Mouse (Mus musculus) embryonic facial prominence, embryonic 12.5 days (tissue): Measurements from ENCODE around the gene Pgam5. TPM values are rescaled to one million over a fixed set of nuclear protein-coding genes. Genes with fewer than 3 reads are reported as not detected.

ENCODE experiments used
- ATAC-seq: fragments of 200-750 bp; cut with Nextera tagmentation; 2 replicates; pipeline ENCODE4 v1.8.0; 2017; ENCODE audit not compliant: insufficient number of reproducible peaks, insufficient read depth, low FRiP score, low TSS enrichment
- H3K27ac ChIP-seq: fragments of 300-500 bp; sonication (generic); 2 replicates; pipeline ENCODE4 v1.5.1; 2016; ENCODE audit warnings: mild to moderate bottlenecking
- H3K27me3 ChIP-seq: fragments of 300-500 bp; sonication (generic); 2 replicates; pipeline ENCODE4 v1.6.1; 2016; ENCODE audit warnings: mild to moderate bottlenecking, moderate library complexity
- H3K36me3 ChIP-seq: fragments of 300-500 bp; sonication (generic); 2 replicates; pipeline ENCODE4 v1.6.1; 2016; ENCODE audit warnings: mild to moderate bottlenecking
- H3K4me1 ChIP-seq: fragments of 300-500 bp; sonication (generic); 2 replicates; pipeline ENCODE4 v1.6.1; 2016
- H3K4me2 ChIP-seq: fragments of 300-500 bp; sonication (generic); replicated peaks from 2 replicates; pipeline ENCODE4 v1.6.1; 2016; ENCODE audit warnings: mild to moderate bottlenecking, moderate library complexity
- H3K4me3 ChIP-seq: fragments of 300-500 bp; sonication (generic); 2 replicates; pipeline ENCODE4 v1.5.1; 2016; ENCODE audit warnings: mild to moderate bottlenecking
- H3K9ac ChIP-seq: fragments of 300-500 bp; sonication (generic); 2 replicates; pipeline ENCODE4 v1.6.1; 2016; ENCODE audit warnings: mild to moderate bottlenecking, moderate library complexity
- H3K9me3 ChIP-seq: fragments of 300-500 bp; sonication (generic); 2 replicates; pipeline ENCODE4 v1.6.1; 2016; ENCODE audit warnings: mild to moderate bottlenecking, moderate library complexity
- WGBS: fragments of 180-500 bp; shearing (Covaris S2); methylation state at CpG from one replicate; pipeline ENCODE4 v1.1.7; 2016; 5-methylcytosine and 5-hydroxymethylcytosine counted together
- polyA plus RNA-seq: library from polyadenylated mRNA; unstranded; fragments of >200 nt; fragmentation: Nextera tagmentation; extraction: Ambion mirVana; gene quantifications from 2 replicates; pipeline ENCODE4 v1.2.1, GENCODE M21; 2016

The Pgam5 gene
- polyA plus RNA-seq, 1 experiment from 2014 or later = 80.7 TPM

DNA sequence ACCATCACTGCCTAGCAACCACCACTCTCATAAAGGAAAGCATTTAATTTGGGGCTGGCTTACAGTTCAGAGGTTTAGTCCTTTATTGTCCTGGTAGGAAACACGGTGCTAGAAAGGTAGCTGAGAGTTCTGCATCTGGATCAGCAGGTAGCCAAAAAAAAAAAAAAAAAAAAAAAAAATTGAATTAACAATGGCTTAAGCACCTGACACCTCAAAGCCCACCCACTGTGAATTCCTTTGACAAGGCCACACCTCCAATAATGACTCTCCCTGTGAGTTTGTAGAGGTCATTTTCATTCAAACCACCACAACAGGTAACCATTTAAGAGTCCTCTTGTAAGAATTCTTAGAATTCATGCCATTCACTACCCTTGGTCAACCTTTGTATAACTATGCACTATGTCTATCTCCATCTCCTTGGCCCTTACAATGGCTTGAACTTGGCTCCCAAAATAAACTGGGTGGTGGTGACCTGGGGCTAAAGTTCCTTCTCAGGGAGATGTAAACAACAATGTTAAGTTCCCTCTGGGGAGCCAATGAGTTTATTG lies 42.3 kb downstream of the Pgam5 start:
- no peaks in the 10 kb centered on the region for H3K27me3 ChIP-seq
- WGBS = 41% methylated on average over 1 of the region's 1 CpGs
- H3K4me1 ChIP-seq = peaks cover 14% of the 10 kb centered on the region

DNA sequence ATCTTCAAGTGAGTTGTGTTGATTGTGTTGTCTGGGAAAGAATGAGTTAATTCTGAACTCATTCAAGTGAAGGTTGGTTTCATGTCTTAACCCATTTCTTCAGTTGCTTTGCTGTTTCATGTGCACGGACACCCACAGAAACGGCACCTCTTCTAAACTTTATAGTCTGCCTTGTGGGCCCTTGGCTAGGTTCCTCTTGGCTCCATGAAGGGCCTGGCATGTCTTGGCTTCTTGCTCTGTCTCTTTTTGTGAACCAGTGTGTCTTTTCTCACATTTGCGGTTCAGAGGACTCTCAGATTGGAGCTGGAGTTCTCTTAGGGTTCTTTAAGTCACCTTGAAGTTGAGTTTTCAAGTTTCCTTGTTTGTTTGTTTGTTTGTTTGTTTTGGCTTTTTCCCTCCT lies 44.7 kb downstream of the Pgam5 start:
- WGBS = 90% methylated on average over 3 of the region's 3 CpGs
- no peaks in the 10 kb centered on the region for H3K27me3 ChIP-seq
- peaks cover 3% of the 10 kb centered on the region for H3K4me1 ChIP-seq
- H3K9ac ChIP-seq = no peak overlapping the region
- no peak overlapping the region for H3K27ac ChIP-seq
- H3K4me3 ChIP-seq = no peak overlapping the region
- peaks cover 48% of the 10 kb centered on the region for H3K36me3 ChIP-seq
- H3K9me3 ChIP-seq = no peaks in the 10 kb centered on the region
- H3K4me2 ChIP-seq = no peak overlapping the region
- ATAC-seq = no peak

More for the DNA sequence above, 42.3 kb downstream of the Pgam5 start:
- H3K36me3 ChIP-seq = peaks cover 24% of the 10 kb centered on the region
- no peak overlapping the region for H3K27ac ChIP-seq
- no peak for ATAC-seq
- no peak overlapping the region for H3K4me2 ChIP-seq
- H3K9me3 ChIP-seq = no peaks in the 10 kb centered on the region
- H3K9ac ChIP-seq = no peak overlapping the region
- no peak overlapping the region for H3K4me3 ChIP-seq

- Histone ChIP-seq H3K4me1 (no peaks in the 10 kb centered on the region), H3K36me3 (peaks cover 68% of the 10 kb centered on the region), H3K27ac (no peak overlapping the region), H3K9ac (no peak overlapping the region), H3K27me3 (no peaks in the 10 kb centered on the region), H3K4me3 (no peak overlapping the region), H3K9me3 (no peaks in the 10 kb centered on the region), H3K4me2 (no peak overlapping the region)
- 80% methylated on average over 6 of the region's 6 CpGs for WGBS
- no peak for ATAC-seq
Measured at GRCm38 (mm10) chr5:110222757-110223156, 47.0 kb downstream of the Pgam5 start.

DNA sequence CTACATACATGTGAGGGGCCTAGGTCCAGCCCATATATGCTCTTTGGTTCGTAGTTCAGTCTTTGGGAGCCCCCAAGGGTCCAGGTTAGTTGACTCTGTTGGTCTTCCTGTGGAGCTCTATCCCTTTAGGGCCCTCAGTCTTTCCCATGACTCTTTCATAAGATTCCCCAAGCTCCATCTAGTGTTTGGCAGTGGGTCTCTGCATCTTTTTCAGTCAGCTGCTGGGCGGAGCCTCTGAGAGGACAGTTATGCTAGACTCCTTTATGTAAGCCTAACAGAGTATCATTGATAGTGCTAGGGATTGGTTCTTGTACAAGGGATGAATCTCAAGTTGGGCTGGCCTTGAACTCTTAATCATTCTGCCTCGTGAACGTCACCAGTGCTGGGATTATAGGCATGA lies 49.4 kb downstream of the Pgam5 start:
- Histone ChIP-seq H3K4me2 (no peak overlapping the region), H3K4me1 (no peaks in the 10 kb centered on the region), H3K9ac (no peak overlapping the region), H3K36me3 (peaks cover 82% of the 10 kb centered on the region), H3K9me3 (no peaks in the 10 kb centered on the region), H3K27me3 (no peaks in the 10 kb centered on the region), H3K27ac (no peak overlapping the region), H3K4me3 (no peak overlapping the region)
- ATAC-seq = no peak
- 92% methylated on average over 4 of the region's 4 CpGs for WGBS

DNA sequence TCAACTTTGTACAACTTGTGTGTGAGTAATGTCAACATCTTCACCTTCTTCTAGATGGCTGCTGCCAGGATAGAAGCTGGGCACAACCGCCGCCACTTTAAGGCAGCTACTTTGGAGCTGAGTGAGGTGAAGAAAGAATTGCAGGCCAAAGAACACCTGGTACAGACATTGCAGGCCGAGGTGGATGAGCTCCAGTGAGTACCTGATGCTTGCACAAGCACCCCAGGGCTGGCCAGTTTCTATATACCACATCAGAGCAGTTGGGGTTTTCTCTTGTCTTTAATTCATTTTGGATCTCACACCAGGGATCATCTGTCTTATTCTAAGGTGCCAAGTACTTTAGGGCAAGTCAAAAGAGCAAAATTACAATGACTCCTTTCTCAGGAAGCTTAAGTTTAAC lies 52.9 kb downstream of the Pgam5 start:
- Histone ChIP-seq H3K9me3 (no peaks in the 10 kb centered on the region), H3K4me1 (no peaks in the 10 kb centered on the region), H3K27me3 (no peaks in the 10 kb centered on the region), H3K4me2 (no peak overlapping the region), H3K36me3 (peaks cover 89% of the 10 kb centered on the region), H3K9ac (no peak overlapping the region), H3K27ac (no peak overlapping the region), H3K4me3 (no peak overlapping the region)
- WGBS = 95% methylated on average over 3 of the region's 3 CpGs
- ATAC-seq = no peak

- Histone ChIP-seq H3K9me3 (no peaks in the 10 kb centered on the region), H3K9ac (no peak overlapping the region), H3K4me2 (no peak overlapping the region), H3K36me3 (peaks cover 92% of the 10 kb centered on the region), H3K4me1 (no peaks in the 10 kb centered on the region), H3K27me3 (no peaks in the 10 kb centered on the region), H3K27ac (no peak overlapping the region), H3K4me3 (no peak overlapping the region)
- WGBS = 91% methylated on average over 2 of the region's 2 CpGs
- ATAC-seq = no peak
Measured at GRCm38 (mm10) chr5:110211312-110211711, 58.4 kb downstream of the Pgam5 start.

Other genes with a start within 250 kb of the Pgam5 start
- 2.9 and 3.2 TPM in 2 replicates for gene Gm17655, start 197.4 kb downstream of the Pgam5 start, polyA plus RNA-seq
- 1.2 and 1.5 TPM in 2 replicates for gene Gm35315, start 175.5 kb downstream of the Pgam5 start, polyA plus RNA-seq
- gene Plcxd1, start 169.9 kb downstream of the Pgam5 start, polyA plus RNA-seq = 1.4 and 1.7 TPM in 2 replicates
- gene Gtpbp6, start 161.7 kb downstream of the Pgam5 start, polyA plus RNA-seq = 43.1 and 47.2 TPM in 2 replicates
- gene Zfp605, start 159.8 kb downstream of the Pgam5 start, polyA plus RNA-seq = 7.0 and 7.5 TPM in 2 replicates
- gene Chfr, start 134.1 kb downstream of the Pgam5 start, polyA plus RNA-seq = 39.5 and 42.0 TPM in 2 replicates
- 26.7 and 28.3 TPM in 2 replicates for gene Golga3, start 93.2 kb downstream of the Pgam5 start, polyA plus RNA-seq
- 39.4 and 41.3 TPM in 2 replicates for gene Ankle2, start 38.9 kb downstream of the Pgam5 start, polyA plus RNA-seq
- 7.1 and 9.0 TPM in 2 replicates for gene Pxmp2, start 16.3 kb upstream of the Pgam5 start, polyA plus RNA-seq
- gene Pole, start 16.4 kb upstream of the Pgam5 start, polyA plus RNA-seq = 35.3 and 40.5 TPM in 2 replicates
- gene P2rx2, start 73.3 kb upstream of the Pgam5 start, polyA plus RNA-seq = 2.3 TPM in 2 replicates
- not detected in 2 replicates for gene Lrcol1, start 74.8 kb upstream of the Pgam5 start, polyA plus RNA-seq
- 25.4 and 26.6 TPM in 2 replicates for gene Fbrsl1, start 178.6 kb upstream of the Pgam5 start, polyA plus RNA-seq